Mouse (Mus musculus) embryonic facial prominence, embryonic 10.5 days (tissue): ENCODE data around the gene Bgn. TPM values are rescaled to one million over a fixed set of nuclear protein-coding genes. Genes with fewer than 3 reads are reported as not detected.

Source experiments
- polyA plus RNA-seq: library from polyadenylated mRNA; unstranded; fragments of >200 nt; fragmentation: Nextera tagmentation; extraction: Ambion mirVana; gene quantifications from 2 replicates; pipeline ENCODE4 v1.2.1, GENCODE M21; 2016

Bgn gene
- polyA plus RNA-seq, 1 experiment from 2014 or later = 19.3 TPM

Other genes starting within 250 kb of the Bgn start
- 0.15 TPM in 2 replicates for gene Xlr4c, start 240.5 kb upstream of the Bgn start, polyA plus RNA-seq
- 0.18 and 0.47 TPM in 2 replicates for gene Xlr3c, start 218.2 kb upstream of the Bgn start, polyA plus RNA-seq
- gene Xlr5a, start 190.6 kb upstream of the Bgn start, polyA plus RNA-seq = not detected in 2 replicates
- not detected in 2 replicates for gene Xlr5c, start 190.6 kb upstream of the Bgn start, polyA plus RNA-seq
- not detected in 2 replicates for gene Gm45015, start 146.8 kb upstream of the Bgn start, polyA plus RNA-seq
- gene Zfp275, start 141.0 kb upstream of the Bgn start, polyA plus RNA-seq = 19.1 and 20.8 TPM in 2 replicates
- not detected in 2 replicates for gene Gm18336, start 84.9 kb upstream of the Bgn start, polyA plus RNA-seq
- 0.12 and 0.18 TPM in 2 replicates for gene Zfp92, start 72.5 kb upstream of the Bgn start, polyA plus RNA-seq
- 0.15 TPM in 1 of 2 replicates, not detected in the other for gene Trex2, start 48.3 kb upstream of the Bgn start, polyA plus RNA-seq
- gene Haus7, start 24.6 kb upstream of the Bgn start, polyA plus RNA-seq = 94.0 and 99.8 TPM in 2 replicates
- 0.25 and 0.39 TPM in 2 replicates for gene Atp2b3, start 19.5 kb downstream of the Bgn start, polyA plus RNA-seq
- gene Dusp9, start 155.8 kb downstream of the Bgn start, polyA plus RNA-seq = 109 and 139 TPM in 2 replicates
- 6.6 and 7.4 TPM in 2 replicates for gene Pnck, start 176.5 kb downstream of the Bgn start, polyA plus RNA-seq
- gene Slc6a8, start 189.5 kb downstream of the Bgn start, polyA plus RNA-seq = 4.7 and 5.6 TPM in 2 replicates
- 152 and 153 TPM in 2 replicates for gene Bcap31, start 232.6 kb downstream of the Bgn start, polyA plus RNA-seq
- 8.1 and 10.4 TPM in 2 replicates for gene Abcd1, start 233.0 kb downstream of the Bgn start, polyA plus RNA-seq